Mouse (Mus musculus): ENCODE results near the gene Zfp652.
A peak's percentile ranks its signal among the peaks of the same experiment; 100 is the strongest.
"Not testable (repeated sequence)": the region's sequence is repeated elsewhere in the genome, so short reads cannot be mapped to it uniquely, and the experiment has no call there.

Zfp652 gene

DNA sequence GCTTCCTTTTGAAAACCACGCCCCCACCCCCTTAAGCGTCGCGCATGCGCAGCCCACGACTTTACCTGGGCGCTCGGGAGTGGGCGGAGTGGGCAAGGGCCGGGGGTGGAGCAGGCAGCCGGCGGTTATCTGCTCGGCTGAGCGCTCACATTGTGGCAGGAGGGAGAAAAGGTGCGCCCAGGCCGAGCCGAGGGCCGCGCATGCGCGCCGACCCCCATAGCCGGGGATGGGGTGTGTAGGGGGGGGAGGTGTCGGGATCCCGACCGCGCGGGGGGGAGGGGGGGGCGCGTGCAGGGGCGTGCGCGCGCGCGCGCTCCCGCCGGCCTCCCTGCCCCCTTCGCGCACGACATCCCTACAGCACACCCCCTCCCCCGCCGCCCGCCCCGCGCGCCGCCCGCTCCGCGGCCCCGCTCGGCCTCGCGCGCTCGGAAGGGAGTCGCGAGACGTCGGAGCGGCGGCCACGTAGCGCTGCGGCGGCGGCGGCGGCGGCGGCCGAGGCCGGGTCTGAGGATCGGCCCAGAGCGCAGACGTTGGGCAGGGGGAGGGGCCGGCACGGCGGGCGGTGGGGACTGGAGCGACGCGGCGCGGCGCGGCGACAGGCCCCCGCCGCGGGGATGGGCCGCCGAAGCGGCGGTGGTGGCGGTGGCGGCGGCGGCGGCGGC lies at the start of gene Zfp652:
Gene Zfp652 (plus strand): TSS at position 111 of the 662 bp plus-strand sequence.
- DNase-seq (ENCODE audit: low read depth) = peak; percentile 23

DNA sequence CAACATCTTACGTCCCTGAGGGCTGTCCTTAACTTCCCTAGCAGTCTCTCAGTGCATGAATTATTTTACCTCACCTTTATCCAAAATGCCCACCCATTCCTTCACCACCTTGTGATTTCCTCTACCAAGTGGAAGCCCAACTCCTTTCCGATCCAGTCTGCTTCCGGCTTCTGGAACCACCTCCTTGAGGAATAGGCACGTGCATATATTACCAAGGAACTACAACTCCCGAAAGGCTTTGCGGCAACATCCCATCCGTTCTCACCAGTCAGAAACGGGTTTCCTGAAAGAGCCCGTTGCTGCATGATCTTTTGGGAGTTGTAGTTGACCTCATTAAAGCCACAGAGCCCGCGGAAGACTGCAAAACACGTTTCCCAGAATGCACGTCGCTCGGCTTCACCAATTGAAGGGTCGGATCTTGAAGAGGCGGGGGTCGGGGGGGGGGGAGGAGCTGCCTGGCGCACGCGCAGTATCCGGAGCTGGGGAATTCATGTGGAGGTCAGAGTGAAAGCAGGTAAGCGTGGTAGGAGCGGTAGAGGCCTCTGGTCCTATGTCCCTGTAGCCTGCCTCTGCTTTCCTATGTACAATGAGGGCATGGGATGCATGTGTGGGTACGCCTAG lies 45.8 kb upstream of the Zfp652 start, which contains the start of gene Phb:
Gene Phb (plus strand): TSS at position 429 of the 621 bp plus-strand sequence.
- peak; percentile 99 for DNase-seq (ENCODE audit: low read depth)

- DNase-seq (ENCODE audit: low read depth) = no peak
These were observed 45.3 kb upstream of the Zfp652 start for GRCm38 (mm10) chr11:95667177-95667576.

GRCm38 (mm10) chr11:95668086-95668485 lies 44.4 kb upstream of the Zfp652 start:
- not testable (repeated sequence) for DNase-seq (ENCODE audit: low read depth)

GRCm38 (mm10) chr11:95675498-95675897 lies 37.0 kb upstream of the Zfp652 start:
- no peak for DNase-seq (ENCODE audit: low read depth)

- DNase-seq (ENCODE audit: low read depth) = peak; percentile 36
These were observed 36.2 kb upstream of the Zfp652 start for GRCm38 (mm10) chr11:95676307-95676706.

GRCm38 (mm10) chr11:95677925-95678701 lies 34.4 kb upstream of the Zfp652 start:
- no peak for DNase-seq (ENCODE audit: low read depth)

DNA sequence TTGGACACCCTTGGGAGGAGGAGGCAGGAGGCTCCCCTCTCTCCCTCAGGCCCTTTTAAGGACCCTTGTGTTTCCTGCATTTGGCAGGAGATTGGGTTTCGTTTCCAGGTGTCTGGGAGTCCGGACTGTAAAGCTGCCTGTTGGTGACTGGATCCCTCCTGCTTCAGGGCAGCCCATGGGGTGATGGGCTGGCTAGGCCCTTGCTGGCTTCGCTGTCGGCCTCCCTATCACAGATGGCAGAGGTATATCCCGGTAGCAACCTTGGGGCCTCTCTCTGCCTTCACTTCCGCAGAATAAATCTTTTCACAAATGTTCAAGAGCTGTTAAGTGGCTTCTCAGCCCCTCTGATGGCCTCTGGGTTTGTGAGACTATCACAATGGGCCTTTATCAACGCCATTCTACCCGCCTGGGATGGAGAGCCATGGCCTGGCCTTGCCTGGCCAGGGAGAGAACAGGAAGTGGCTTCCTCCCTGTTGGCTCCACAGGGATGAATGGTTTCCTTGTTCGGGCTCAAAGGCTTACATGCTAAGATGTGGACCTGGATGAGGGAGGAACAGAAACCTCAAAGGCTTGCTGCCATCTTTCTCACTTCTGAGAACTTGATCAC lies 30.4 kb upstream of the Zfp652 start:
- DNase-seq (ENCODE audit: low read depth) = peak; percentile 32

DNA sequence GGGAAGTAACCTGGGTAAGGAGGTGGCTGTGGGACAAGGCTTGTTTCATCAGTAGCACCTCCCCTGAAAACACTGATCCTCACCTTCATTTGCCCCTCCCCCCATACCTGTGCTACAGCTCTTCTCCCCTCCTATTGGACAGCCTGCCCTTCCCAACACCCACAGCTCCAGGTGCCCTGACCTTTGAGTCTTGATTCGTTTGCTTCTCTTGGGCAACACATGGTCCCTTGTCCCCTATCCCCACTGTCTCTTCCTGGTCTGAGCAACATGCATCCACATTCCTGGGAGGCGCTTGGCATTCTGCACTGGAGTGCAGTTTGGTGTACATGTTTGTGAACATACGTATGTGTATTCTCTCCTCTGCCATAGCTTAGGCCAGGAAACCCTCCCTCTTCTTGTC lies 29.5 kb upstream of the Zfp652 start:
- no peak for DNase-seq (ENCODE audit: low read depth)

DNA sequence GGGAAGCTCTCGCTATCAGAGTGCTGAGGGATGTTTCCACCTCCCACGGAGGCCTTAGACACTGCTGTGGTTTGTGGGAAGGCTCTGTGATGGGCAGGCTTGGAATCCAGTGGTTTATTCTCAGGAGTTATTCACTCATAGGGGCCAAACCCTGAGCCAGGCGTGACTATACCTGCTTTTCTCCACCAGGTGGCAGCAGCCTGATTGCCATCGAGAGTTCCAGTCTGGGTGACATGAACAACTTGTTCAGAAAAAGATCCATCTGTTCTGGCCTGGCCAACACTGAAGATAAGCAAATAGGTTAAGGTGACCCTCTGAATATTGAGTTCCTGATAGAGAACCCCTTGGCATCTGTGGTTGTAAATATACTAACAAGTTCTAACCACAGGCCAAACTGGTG lies 26.4 kb upstream of the Zfp652 start:
- peak; percentile 44 for DNase-seq (ENCODE audit: low read depth)

DNA sequence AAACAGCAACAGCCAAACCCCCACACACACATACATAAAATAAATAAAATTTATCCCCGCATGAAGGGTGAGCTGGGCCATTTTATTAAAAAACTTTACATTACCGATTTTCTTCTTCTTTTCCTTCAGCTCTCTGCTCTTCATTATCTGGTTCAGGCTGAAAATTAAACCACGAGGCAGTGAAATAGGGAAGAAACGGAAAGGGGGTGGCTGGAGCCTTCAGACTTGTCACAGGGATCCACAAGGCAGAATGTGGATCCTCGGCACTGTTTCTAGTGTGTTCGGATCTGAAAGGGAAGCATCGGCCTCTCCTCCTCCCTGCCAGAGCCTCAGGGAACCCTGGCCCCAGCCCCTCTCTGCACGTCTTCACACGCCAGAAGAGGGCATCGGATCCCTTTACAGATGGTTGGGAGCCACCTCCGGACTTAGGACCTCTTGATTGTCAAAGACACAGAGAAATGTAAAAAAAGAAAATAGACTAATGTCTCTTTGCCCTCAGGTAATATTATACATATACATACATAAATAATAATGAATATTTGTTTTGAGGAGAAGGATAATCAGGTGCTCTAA lies 25.3 kb upstream of the Zfp652 start:
- DNase-seq (ENCODE audit: low read depth) = no peak

GRCm38 (mm10) chr11:95688515-95688914 lies 24.0 kb upstream of the Zfp652 start:
- DNase-seq (ENCODE audit: low read depth) = no peak

- no peak for DNase-seq (ENCODE audit: low read depth)
These were observed 23.5 kb upstream of the Zfp652 start for GRCm38 (mm10) chr11:95688981-95689380.

DNA sequence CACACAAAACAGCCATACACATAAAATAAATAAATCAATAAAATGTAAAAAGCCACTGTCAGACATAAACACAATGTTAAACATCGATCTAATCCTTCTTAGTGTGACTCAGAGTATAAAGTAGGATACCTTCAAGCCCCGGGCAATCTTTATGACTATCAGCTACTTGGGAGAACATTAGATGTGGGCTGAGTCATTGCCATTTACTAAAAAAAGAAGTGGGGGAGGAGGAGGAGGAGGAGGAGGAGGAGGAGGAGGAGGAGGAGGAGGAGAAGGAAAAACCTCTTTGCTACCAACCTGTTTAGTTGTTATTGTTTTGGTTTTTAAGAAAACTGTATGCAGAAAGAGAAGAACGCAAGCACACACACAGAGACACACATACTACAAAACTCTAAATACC lies 22.9 kb upstream of the Zfp652 start:
- no peak for DNase-seq (ENCODE audit: low read depth)

DNA sequence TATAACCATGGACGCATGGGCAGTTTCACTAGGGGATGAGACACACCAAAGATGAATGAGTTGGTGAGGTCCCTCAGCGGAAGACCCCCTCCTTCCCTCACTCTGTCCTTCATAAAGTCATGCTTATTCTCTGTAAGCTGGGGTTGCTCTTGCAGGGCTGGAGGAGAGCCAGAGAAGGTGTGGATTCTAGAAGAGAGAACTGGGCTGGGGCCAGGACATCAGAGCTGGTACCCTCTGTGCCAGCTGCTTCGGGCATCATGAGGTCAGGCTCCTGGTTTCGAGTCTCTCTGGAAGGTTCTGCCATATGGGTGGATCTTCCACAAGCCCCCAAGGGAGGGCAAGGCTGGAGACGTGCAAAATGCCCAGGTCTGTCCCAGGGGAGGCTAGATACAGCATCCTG lies 13.9 kb upstream of the Zfp652 start:
- DNase-seq (ENCODE audit: low read depth) = no peak

DNA sequence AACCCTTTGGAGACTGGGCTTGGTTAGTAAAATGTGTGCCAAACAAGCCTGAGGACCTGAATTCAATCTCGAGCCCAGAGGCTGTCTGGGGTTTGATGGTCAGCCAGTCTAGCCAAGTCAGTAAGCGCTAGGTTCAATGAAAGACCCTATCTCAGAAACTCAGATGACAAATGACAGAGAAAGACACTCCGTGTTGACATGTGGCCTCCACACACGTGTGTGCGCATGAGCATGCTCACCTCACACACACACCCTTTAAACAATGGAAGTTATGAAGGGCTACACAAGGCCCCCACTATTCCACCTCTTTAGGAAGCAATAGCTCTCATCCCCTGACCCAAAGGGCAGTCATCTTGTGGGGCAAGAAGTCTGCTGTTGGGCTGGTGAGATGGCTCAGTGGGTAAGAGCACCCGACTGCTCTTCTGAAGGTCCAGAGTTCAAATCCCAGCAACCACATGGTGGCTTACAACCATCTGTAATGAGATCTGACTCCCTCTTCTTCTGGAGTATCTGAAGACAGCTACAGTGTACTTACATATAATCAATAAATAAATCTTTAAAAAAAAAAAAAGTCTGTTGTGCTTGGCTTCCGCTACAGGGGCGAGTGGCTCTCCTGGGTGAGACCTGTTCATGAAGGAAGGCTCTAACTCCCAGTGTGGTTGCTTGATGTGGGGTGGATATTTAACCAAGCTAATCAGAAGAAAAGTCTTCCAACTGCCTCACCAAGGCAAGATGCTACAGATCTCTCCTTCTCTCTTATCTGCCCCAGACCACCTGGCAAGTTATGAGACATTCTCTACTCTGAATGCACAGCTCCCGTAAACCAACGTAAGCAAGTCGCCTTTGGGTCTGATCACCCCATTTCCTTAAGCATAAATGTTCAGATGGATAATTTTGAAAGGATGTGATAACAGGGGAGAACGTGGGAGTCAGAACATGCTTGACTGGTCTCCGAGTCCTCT lies 11.4 kb upstream of the Zfp652 start:
- no peak for DNase-seq (ENCODE audit: low read depth)

DNA sequence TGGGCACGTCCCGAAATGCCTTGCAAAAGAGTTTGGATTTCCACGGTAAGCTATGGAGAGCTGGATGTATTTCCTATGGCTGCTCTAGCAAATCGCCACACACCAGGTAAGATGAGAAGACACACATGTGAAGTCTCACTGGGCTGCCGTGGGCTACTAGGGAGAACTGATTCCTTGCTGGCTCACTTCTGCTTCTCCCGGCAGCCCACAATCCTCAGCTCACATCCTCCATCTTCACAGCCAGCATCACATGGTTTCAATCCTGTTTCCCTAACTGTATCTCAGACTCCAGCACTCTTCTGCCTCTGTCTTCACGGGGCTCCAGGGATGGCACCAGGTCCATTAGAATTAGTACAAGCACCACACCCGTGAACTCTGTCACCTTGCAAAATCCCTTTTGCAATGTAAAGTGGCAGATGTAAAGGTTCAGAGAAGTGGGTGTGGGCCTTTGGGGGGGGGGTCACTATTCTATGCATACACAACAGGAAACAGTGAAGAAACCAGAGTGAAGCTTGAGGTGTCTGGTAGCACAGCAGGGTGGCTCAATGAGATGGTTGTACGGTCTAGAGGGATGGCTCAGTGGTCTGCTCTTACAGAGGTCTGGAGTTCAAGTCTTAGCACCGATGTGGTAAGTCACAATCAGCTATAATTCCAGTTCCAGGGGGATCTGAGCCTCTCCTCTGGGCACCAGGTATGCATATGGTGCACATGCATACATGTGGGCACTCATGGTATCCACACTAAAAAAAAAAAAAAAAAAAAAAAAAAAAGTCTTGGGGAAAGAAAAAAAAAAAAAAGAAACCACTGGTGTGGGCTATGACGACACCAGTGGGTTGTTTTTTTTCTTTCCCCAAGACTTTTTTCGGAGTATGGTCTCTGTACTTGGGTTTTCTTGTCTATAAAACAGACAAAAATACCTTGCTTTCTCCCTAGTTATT lies 8.2 kb upstream of the Zfp652 start:
- DNase-seq (ENCODE audit: low read depth) = no peak

- no peak for DNase-seq (ENCODE audit: low read depth)
These were observed 7.5 kb upstream of the Zfp652 start for GRCm38 (mm10) chr11:95704970-95705330.

DNA sequence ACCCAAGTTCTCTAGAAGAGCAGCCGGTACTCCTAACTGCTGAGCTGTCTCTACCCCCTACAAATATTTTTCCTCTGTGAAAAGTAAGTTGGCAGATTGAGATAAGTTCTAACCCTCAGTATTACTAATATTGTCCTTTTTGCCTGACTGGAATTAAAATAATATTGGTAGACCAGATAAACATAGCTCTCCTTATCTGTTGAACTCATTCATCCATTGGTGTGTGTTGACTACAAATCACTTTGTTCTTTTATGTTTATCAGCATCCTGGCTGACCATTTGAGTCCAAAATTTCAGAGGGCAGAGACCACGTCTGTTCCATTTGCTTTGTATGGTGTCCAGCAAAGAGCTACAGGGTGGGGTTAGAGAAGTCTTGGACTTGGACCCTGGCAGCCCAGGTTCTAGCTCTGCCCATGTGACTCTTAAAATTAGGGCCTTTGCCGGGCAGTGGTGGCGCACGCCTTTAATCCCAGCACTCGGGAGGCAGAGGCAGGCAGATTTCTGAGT lies 2.9 kb upstream of the Zfp652 start:
- DNase-seq (ENCODE audit: low read depth) = no peak

- DNase-seq (ENCODE audit: low read depth) = no peak
These were observed 2.0 kb upstream of the Zfp652 start for GRCm38 (mm10) chr11:95710478-95710877.
